Mouse (Mus musculus) stomach, postnatal 0 days (tissue): ENCODE measurements around the gene Ero1lb.
"Not testable (repeated sequence)": the region's sequence is repeated elsewhere in the genome, so short reads cannot be mapped to it uniquely, and the experiment has no call there.

ENCODE experiments used
- CTCF ChIP-seq: IDR thresholded peaks from 2 replicates; pipeline ENCODE4 v1.5.1; 2016; ENCODE audit warnings: antibody characterized with exemption, low read depth, mild to moderate bottlenecking, moderate library complexity
- EP300 ChIP-seq: optimal IDR thresholded peaks from 2 replicates; pipeline ENCODE3; 2016; ENCODE audit warnings: antibody characterized with exemption

DNA sequence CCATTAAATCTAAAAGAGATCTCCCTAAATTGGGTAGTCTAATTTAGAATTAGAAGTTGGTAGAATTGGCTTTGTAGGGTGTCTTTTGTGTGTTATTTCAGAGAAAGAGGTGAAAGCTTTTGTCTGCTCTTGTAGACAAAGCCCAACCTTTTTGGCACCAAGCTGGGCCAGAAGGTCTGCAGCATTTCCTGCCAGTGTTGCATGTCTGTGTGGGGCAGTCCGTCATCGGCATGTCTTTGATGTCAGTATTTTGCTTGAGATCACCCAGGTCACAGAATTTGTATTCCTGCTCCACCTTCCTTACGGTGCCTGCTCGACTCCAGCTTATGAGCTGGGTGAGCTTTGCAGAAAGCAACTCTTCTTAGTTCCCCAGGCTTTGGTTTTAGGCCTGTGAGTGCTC, 31.4 kb downstream of the Ero1lb start:
- TF ChIP-seq CTCF, EP300: not testable (repeated sequence)
